ENCODE assay signal across 9 mouse cellular contexts in genomic region chr6:65672131-65673031, GRCm38 (mm10). TPM values are rescaled to one million over a fixed set of nuclear protein-coding genes. Genes with fewer than 3 reads are reported as not detected.
A peak's percentile ranks its signal among the peaks of the same experiment; 100 is the strongest.
DNase-seq lines count a peak whose midpoint lies in the region; ATAC-seq lines count a peak whose summit lies in the region.
"Had no signal": no experiment of that assay in that cellular context is flagged by ENCODE, and none has a peak within 500 bp of the region (broad histone marks: within the 10 kb centered on the region; RNA-seq: fewer than 3 reads in every experiment).

No protein-coding gene starts in this region.

- peak; percentile 36 to 39 for DNase-seq in cerebellum, postnatal 10 days
- DNase-seq in cerebellum, adult 9-10 months = no peak
- DNase-seq in adrenal gland, adult (ENCODE audit: inconsistent age in 2 of 2, low spot score in 1 of 2) = peak; percentile 27 to 81
- peak; percentile 61 for DNase-seq in forebrain, embryonic 10.5 days (ENCODE audit: extremely low spot score, low spot score)
- DNase-seq in liver, embryonic 11.5 days (ENCODE audit: low spot score) = peak; percentile 51

- H3K9ac ChIP-seq in hindbrain, embryonic 13.5 days = peak overlapping the region; percentile 82
- 0 out of 2 replicates have a peak overlapping the region, but pooled peaks have one; percentile 1 for H3K9ac ChIP-seq in liver, embryonic 11.5 days (ENCODE audit: low read depth, low read length)
- peak overlapping the region; percentile 36 for H3K9ac ChIP-seq in midbrain, embryonic 15.5 days
- H3K9ac ChIP-seq in stomach, embryonic 16.5 days (ENCODE audit: low read length) = peak overlapping the region; percentile 78

- peak overlapping the region; percentile 94 for H3K4me2 ChIP-seq in hindbrain, embryonic 13.5 days
- peak overlapping the region; percentile 88 for H3K4me2 ChIP-seq in liver, embryonic 11.5 days
- H3K4me2 ChIP-seq in midbrain, embryonic 15.5 days = peak overlapping the region; percentile 87
- peak overlapping the region; percentile 96 for H3K4me2 ChIP-seq in stomach, embryonic 16.5 days (ENCODE audit: low read depth, low read length)

- H3K9me3 ChIP-seq in forebrain, embryonic 10.5 days = no peaks in the 10 kb centered on the region
- no peaks in the 10 kb centered on the region for H3K9me3 ChIP-seq in hindbrain, embryonic 13.5 days
- no peaks in the 10 kb centered on the region for H3K9me3 ChIP-seq in liver, embryonic 11.5 days (ENCODE audit: control insufficient read depth, low read length)
- no peaks in the 10 kb centered on the region for H3K9me3 ChIP-seq in midbrain, embryonic 15.5 days
- no peaks in the 10 kb centered on the region for H3K9me3 ChIP-seq in stomach, embryonic 16.5 days (replicated peaks; ENCODE audit: control insufficient read depth, low read length)

- ATAC-seq in hindbrain, embryonic 13.5 days (ENCODE audit: low FRiP score) = peak; percentile 50
- ATAC-seq in liver, embryonic 11.5 days (replicated peaks; ENCODE audit: low FRiP score) = peak; percentile 37
- peak; percentile 46 for ATAC-seq in midbrain, embryonic 15.5 days (replicated peaks)
- ATAC-seq in stomach, embryonic 16.5 days (ENCODE audit: insufficient read depth, low FRiP score) = 0 out of 2 replicates have a peak, but pooled peaks have one; percentile 7

- peak overlapping the region; percentile 74 for H3K4me3 ChIP-seq in forebrain, embryonic 10.5 days
- peak overlapping the region; percentile 68 for H3K4me3 ChIP-seq in hindbrain, embryonic 13.5 days
- peak overlapping the region; percentile 58 for H3K4me3 ChIP-seq in liver, embryonic 11.5 days (ENCODE audit: low read depth, low read length)
- H3K4me3 ChIP-seq in midbrain, embryonic 15.5 days = peak overlapping the region; percentile 52
- H3K4me3 ChIP-seq in stomach, embryonic 16.5 days (replicated peaks; ENCODE audit: low read length) = peak overlapping the region; percentile 71

- WGBS in forebrain, embryonic 10.5 days = under 1% methylated on average over 57 of the region's 57 CpGs
- under 1% methylated on average over 57 of the region's 57 CpGs for WGBS in hindbrain, embryonic 13.5 days
- WGBS in liver, embryonic 11.5 days = under 1% methylated on average over 57 of the region's 57 CpGs
- WGBS in midbrain, embryonic 15.5 days = under 1% methylated on average over 57 of the region's 57 CpGs
- under 1% methylated on average over 57 of the region's 57 CpGs for WGBS in stomach, embryonic 16.5 days

- H3K27ac ChIP-seq in forebrain, embryonic 10.5 days = peak overlapping the region; percentile 88
- peak overlapping the region; percentile 55 for H3K27ac ChIP-seq in hindbrain, embryonic 13.5 days
- H3K27ac ChIP-seq in liver, embryonic 11.5 days (ENCODE audit: low read depth, low read length) = no peak overlapping the region
- H3K27ac ChIP-seq in midbrain, embryonic 15.5 days = no peak overlapping the region
- H3K27ac ChIP-seq in stomach, embryonic 16.5 days (ENCODE audit: low read length) = no peak overlapping the region

- peaks cover 40% of the 10 kb centered on the region for H3K4me1 ChIP-seq in forebrain, embryonic 10.5 days
- H3K4me1 ChIP-seq in hindbrain, embryonic 13.5 days (replicated peaks) = peaks cover 20% of the 10 kb centered on the region
- peaks cover 3% of the 10 kb centered on the region; the same call in 1 of the 2 replicates for H3K4me1 ChIP-seq in liver, embryonic 11.5 days (replicated peaks; ENCODE audit: control insufficient read depth, insufficient read depth, low read length)
- peaks cover 23% of the 10 kb centered on the region for H3K4me1 ChIP-seq in midbrain, embryonic 15.5 days
- peaks cover 5% of the 10 kb centered on the region; the same call in 1 of the 2 replicates for H3K4me1 ChIP-seq in stomach, embryonic 16.5 days (ENCODE audit: control insufficient read depth, insufficient read depth, low read length)

- peaks cover 49% of the 10 kb centered on the region for H3K27me3 ChIP-seq in forebrain, embryonic 10.5 days (ENCODE audit: poor library complexity, severe bottlenecking)
- 0 out of 2 replicates have a peak, but pooled peaks cover 5% of the 10 kb centered on the region for H3K27me3 ChIP-seq in hindbrain, embryonic 13.5 days
- H3K27me3 ChIP-seq in liver, embryonic 11.5 days (replicated peaks; ENCODE audit: control insufficient read depth, insufficient read depth, low read length) = peaks cover 36% of the 10 kb centered on the region
- no peaks in the 10 kb centered on the region for H3K27me3 ChIP-seq in midbrain, embryonic 15.5 days (replicated peaks)
- H3K27me3 ChIP-seq in stomach, embryonic 16.5 days (ENCODE audit: control insufficient read depth, insufficient read depth, low read length) = no peaks in the 10 kb centered on the region; the same call in 1 of the 2 replicates

- H3K36me3 ChIP-seq in forebrain, embryonic 10.5 days (replicated peaks) = no peaks in the 10 kb centered on the region
- H3K36me3 ChIP-seq in hindbrain, embryonic 13.5 days = no peaks in the 10 kb centered on the region
- no peaks in the 10 kb centered on the region for H3K36me3 ChIP-seq in liver, embryonic 11.5 days (ENCODE audit: control insufficient read depth, insufficient read depth, low read length)
- no peaks in the 10 kb centered on the region for H3K36me3 ChIP-seq in midbrain, embryonic 15.5 days (replicated peaks)
- no peaks in the 10 kb centered on the region for H3K36me3 ChIP-seq in stomach, embryonic 16.5 days (ENCODE audit: control insufficient read depth, insufficient read depth, low read length)

RNA-seq across cellular contexts. Expression of gene Ndnf, which starts 1.0 kb away (rescaled TPM):
- polyA plus RNA-seq in forebrain, embryonic 10.5 days (2016; fragmentation: Nextera tagmentation; extraction: Ambion mirVana) = 4.3 and 6.3 TPM in 2 replicates
- polyA plus RNA-seq in hindbrain, embryonic 13.5 days (2015; fragmentation: Nextera tagmentation; extraction: Ambion mirVana) = 8.3 and 11.5 TPM in 2 replicates
- polyA plus RNA-seq in liver, embryonic 11.5 days (2014; fragmentation: Nextera tagmentation; extraction: Ambion mirVana) = 2.5 and 2.9 TPM in 2 replicates
- 4.0 and 4.2 TPM in 2 replicates for polyA plus RNA-seq in midbrain, embryonic 15.5 days (2015; fragmentation: Nextera tagmentation; extraction: Ambion mirVana)
- 5.5 and 6.0 TPM in 2 replicates for polyA plus RNA-seq in stomach, embryonic 16.5 days (2015; fragmentation: Nextera tagmentation; extraction: Ambion mirVana)
- polyA plus RNA-seq: C2C12 had no signal

Comparison
In these comparisons a context has a peak if more than half of its experiments do, and no peak if none do; other contexts are left out.
1. H3K27ac ChIP-seq: peak in forebrain, embryonic 10.5 days (single experiment) and hindbrain, embryonic 13.5 days (single experiment); none in liver, embryonic 11.5 days (single experiment), midbrain, embryonic 15.5 days (single experiment) and stomach, embryonic 16.5 days (single experiment).
2. H3K9ac ChIP-seq: peak in every context shown above with its lines; median percentile 82 in hindbrain, embryonic 13.5 days; 78 in stomach, embryonic 16.5 days; 36 in midbrain, embryonic 15.5 days; 1 in liver, embryonic 11.5 days.
3. Peak in every context shown above with its lines, with median percentiles within 50 percentile points of each other: H3K4me3 ChIP-seq, ATAC-seq and H3K4me2 ChIP-seq.